Mouse (Mus musculus): ENCODE measurements around the gene Ankra2. TPM values are rescaled to one million over a fixed set of nuclear protein-coding genes. Genes with fewer than 3 reads are reported as not detected.

Gene Ankra2
- polyA plus RNA-seq, 1 experiment from 2014 or later: 21.2 TPM

GRCm38 (mm10) chr13:98291712-98292111 lies 28.8 kb downstream of the Ankra2 start:
- no peak for ATAC-seq (ENCODE audit: insufficient read depth)
- WGBS: 73% methylated on average over 8 of the region's 8 CpGs
- Histone ChIP-seq H3K9me3 (ENCODE audit: low read depth, low read length) (no peaks in the 10 kb centered on the region), H3K27me3 (ENCODE audit: insufficient read depth, low read length) (no peaks in the 10 kb centered on the region), H3K9ac (no peak overlapping the region), H3K36me3 (ENCODE audit: insufficient read depth) (no peaks in the 10 kb centered on the region), H3K4me1 (ENCODE audit: insufficient read depth) (no peaks in the 10 kb centered on the region), H3K27ac (ENCODE audit: low read depth) (no peak overlapping the region), H3K4me2 (no peak overlapping the region), H3K4me3 (ENCODE audit: low read depth, low read length) (no peak overlapping the region)
- no peak for DNase-seq
- no peak for TF ChIP-seq CTCF (IDR thresholded peaks at IDR 0.05; ENCODE audit: low read depth)

- Histone ChIP-seq H3K9me3 (ENCODE audit: low read depth, low read length) (no peaks in the 10 kb centered on the region), H3K9ac (no peak overlapping the region), H3K4me3 (ENCODE audit: low read depth, low read length) (no peak overlapping the region), H3K27me3 (ENCODE audit: insufficient read depth, low read length) (no peaks in the 10 kb centered on the region), H3K4me2 (no peak overlapping the region), H3K27ac (ENCODE audit: low read depth) (no peak overlapping the region), H3K4me1 (ENCODE audit: insufficient read depth) (no peaks in the 10 kb centered on the region), H3K36me3 (ENCODE audit: insufficient read depth) (no peaks in the 10 kb centered on the region)
- peak; percentile 33 for DNase-seq
- no peak for TF ChIP-seq CTCF (IDR thresholded peaks at IDR 0.05; ENCODE audit: low read depth)
- WGBS: 40% methylated on average over 5 of the region's 5 CpGs
- ATAC-seq (ENCODE audit: insufficient read depth): no peak; the same call in 1 of the 2 replicates
These were observed 33.2 kb downstream of the Ankra2 start for GRCm38 (mm10) chr13:98296072-98296471.

- Histone ChIP-seq H3K27ac (ENCODE audit: low read depth) (no peak overlapping the region), H3K4me3 (ENCODE audit: low read depth, low read length) (no peak overlapping the region), H3K36me3 (ENCODE audit: insufficient read depth) (no peaks in the 10 kb centered on the region), H3K4me1 (ENCODE audit: insufficient read depth) (no peaks in the 10 kb centered on the region), H3K9me3 (ENCODE audit: low read depth, low read length) (no peaks in the 10 kb centered on the region), H3K4me2 (no peak overlapping the region), H3K9ac (no peak overlapping the region), H3K27me3 (ENCODE audit: insufficient read depth, low read length) (no peaks in the 10 kb centered on the region)
- WGBS: 95% methylated on average over 6 of the region's 6 CpGs
- DNase-seq (no peak), ATAC-seq (ENCODE audit: insufficient read depth) (no peak)
- peak; percentile 36; the same call in 1 of the 2 replicates for TF ChIP-seq CTCF (IDR thresholded peaks at IDR 0.05; ENCODE audit: low read depth)
These were observed 35.1 kb downstream of the Ankra2 start for GRCm38 (mm10) chr13:98297883-98298482.

- no peak overlapping the region for H3K27ac ChIP-seq (ENCODE audit: low read depth)
- no peaks in the 10 kb centered on the region for H3K27me3 ChIP-seq (ENCODE audit: insufficient read depth, low read length)
- TF ChIP-seq CTCF (IDR thresholded peaks at IDR 0.05; ENCODE audit: low read depth): peak; percentile 81
- H3K9ac ChIP-seq: no peak overlapping the region
- peak overlapping the region; percentile 45 for H3K4me2 ChIP-seq
- DNase-seq (peak; percentile 96), ATAC-seq (ENCODE audit: insufficient read depth) (peak; percentile 75)
- WGBS: 43% methylated on average over 21 of the region's 21 CpGs
- H3K9me3 ChIP-seq (ENCODE audit: low read depth, low read length): no peaks in the 10 kb centered on the region
- H3K4me3 ChIP-seq (ENCODE audit: low read depth, low read length): no peak overlapping the region
- H3K4me1 ChIP-seq (ENCODE audit: insufficient read depth): no peaks in the 10 kb centered on the region
- no peaks in the 10 kb centered on the region for H3K36me3 ChIP-seq (ENCODE audit: insufficient read depth)
These were observed 36.2 kb downstream of the Ankra2 start for GRCm38 (mm10) chr13:98298833-98299758.

- 0 out of 2 replicates have a peak, but pooled peaks have one; percentile 1 for TF ChIP-seq CTCF (IDR thresholded peaks at IDR 0.05; ENCODE audit: low read depth)
- H3K4me1 ChIP-seq (ENCODE audit: insufficient read depth): 0 out of 2 replicates have a peak, but pooled peaks cover 5% of the 10 kb centered on the region
- ATAC-seq (ENCODE audit: insufficient read depth) (no peak), DNase-seq (no peak)
- H3K4me2 ChIP-seq: no peak overlapping the region
- H3K9ac ChIP-seq: no peak overlapping the region
- no peak overlapping the region for H3K27ac ChIP-seq (ENCODE audit: low read depth)
- no peak overlapping the region for H3K4me3 ChIP-seq (ENCODE audit: low read depth, low read length)
- no peaks in the 10 kb centered on the region for H3K27me3 ChIP-seq (ENCODE audit: insufficient read depth, low read length)
- peaks cover 20% of the 10 kb centered on the region for H3K36me3 ChIP-seq (ENCODE audit: insufficient read depth)
- 91% methylated on average over 9 of the region's 9 CpGs for WGBS
- H3K9me3 ChIP-seq (ENCODE audit: low read depth, low read length): no peaks in the 10 kb centered on the region
These were observed 42.4 kb downstream of the Ankra2 start for GRCm38 (mm10) chr13:98305257-98305656.

- no peaks in the 10 kb centered on the region for H3K9me3 ChIP-seq (ENCODE audit: low read depth, low read length)
- H3K9ac ChIP-seq: no peak overlapping the region
- peaks cover 32% of the 10 kb centered on the region for H3K36me3 ChIP-seq (ENCODE audit: insufficient read depth)
- 0 out of 2 replicates have a peak, but pooled peaks cover 5% of the 10 kb centered on the region for H3K4me1 ChIP-seq (ENCODE audit: insufficient read depth)
- no peak overlapping the region for H3K27ac ChIP-seq (ENCODE audit: low read depth)
- 26% methylated on average over 5 of the region's 5 CpGs for WGBS
- no peak overlapping the region for H3K4me3 ChIP-seq (ENCODE audit: low read depth, low read length)
- H3K27me3 ChIP-seq (ENCODE audit: insufficient read depth, low read length): no peaks in the 10 kb centered on the region
- H3K4me2 ChIP-seq: no peak overlapping the region
- peak; percentile 74 for DNase-seq
- no peak for TF ChIP-seq CTCF (IDR thresholded peaks at IDR 0.05; ENCODE audit: low read depth)
- ATAC-seq (ENCODE audit: insufficient read depth): no peak
These were observed 43.5 kb downstream of the Ankra2 start for GRCm38 (mm10) chr13:98306393-98306792.
